Mouse (Mus musculus) MEL (cell line): ENCODE data around the gene Fsip1. TPM values are rescaled to one million over a fixed set of nuclear protein-coding genes. Genes with fewer than 3 reads are reported as not detected.

Experiments used
- DNase-seq: peaks from one replicate; pipeline ENCODE4 v3.0.0; 2011; ENCODE audit warnings: low read depth, low spot score
- H3K27ac ChIP-seq: 2 replicates; pipeline ENCODE4 v1.5.1; 2012; ENCODE audit warnings: low read depth, mild to moderate bottlenecking, control low read depth, low read length, moderate library complexity; ENCODE audit not compliant: control insufficient read depth
- H3K27me3 ChIP-seq, 2 experiments: fragments of 150-350 bp in 1 of 2; sonication (generic) in 1 of 2; 2 replicates each; pipeline ENCODE4 v1.6.1; 2012; ENCODE audit warnings: low read length in 2 of 2, mild to moderate bottlenecking in 2 of 2, improper control_type of control experiment in 1 of 2, moderate library complexity in 1 of 2; ENCODE audit not compliant: insufficient read depth in 2 of 2, control insufficient read depth in 1 of 2
- H3K36me3 ChIP-seq, 2 experiments: 2 replicates each; pipeline ENCODE4 v1.6.1; 2012 to 2014; ENCODE audit warnings: low read length in 2 of 2, improper control_type of control experiment in 1 of 2, inconsistent platforms in 1 of 2, mild to moderate bottlenecking in 1 of 2; ENCODE audit not compliant: insufficient read depth in 2 of 2, control insufficient read depth in 1 of 2
- H3K4me1 ChIP-seq, 2 experiments: fragments of 150-350 bp in 1 of 2; sonication (generic) in 1 of 2; 2 replicates each; pipeline ENCODE4 v1.6.1; 2012; ENCODE audit warnings: low read length in 2 of 2, improper control_type of control experiment in 1 of 2, mild to moderate bottlenecking in 1 of 2; ENCODE audit not compliant: insufficient read depth in 2 of 2, control insufficient read depth in 1 of 2
- H3K4me3 ChIP-seq, 2 experiments: fragments of 150-350 bp in 1 of 2; sonication (generic) in 1 of 2; 2 replicates each; pipeline ENCODE4 v1.5.1; 2012; ENCODE audit warnings: low read depth in 2 of 2, low read length in 2 of 2, mild to moderate bottlenecking in 2 of 2, moderate library complexity in 2 of 2, control low read depth in 1 of 2, improper control_type of control experiment in 1 of 2; ENCODE audit not compliant: control insufficient read depth in 1 of 2, insufficient read depth in 1 of 2
- H3K79me2 ChIP-seq: 2 replicates; pipeline ENCODE4 v1.6.1; 2012; ENCODE audit warnings: mild to moderate bottlenecking, low read length, moderate library complexity; ENCODE audit not compliant: control insufficient read depth, poor library complexity, insufficient read depth
- H3K9ac ChIP-seq: 2 replicates; pipeline ENCODE4 v1.6.1; 2012; ENCODE audit warnings: low read depth, mild to moderate bottlenecking, control low read depth, low read length, moderate library complexity; ENCODE audit not compliant: control insufficient read depth, poor library complexity, severe bottlenecking
- H3K9me3 ChIP-seq: fragments of 150-350 bp; sonication (generic); replicated peaks from 2 replicates; pipeline ENCODE4 v1.6.1; 2012; ENCODE audit warnings: mild to moderate bottlenecking, low read length, improper control_type of control experiment, moderate library complexity; ENCODE audit not compliant: insufficient read depth
- BHLHE40 ChIP-seq: IDR thresholded peaks from 2 replicates; pipeline ENCODE4 v1.6.1; 2012; ENCODE audit warnings: low read depth, mild to moderate bottlenecking, inconsistent platforms, low read length, improper control_type of control experiment, borderline replicate concordance
- E2F4 ChIP-seq: IDR thresholded peaks from 2 replicates; pipeline ENCODE4 v1.6.1; 2011; ENCODE audit warnings: low read depth, low read length, improper control_type of control experiment, borderline replicate concordance
- EP300 ChIP-seq, 2 experiments: IDR thresholded peaks; 2 replicates each; pipeline ENCODE4 v1.6.1; 2011; ENCODE audit warnings: improper control_type of control experiment in 2 of 2, low read length in 2 of 2, low read depth in 1 of 2, mild to moderate bottlenecking in 1 of 2
- ETS1 ChIP-seq: IDR thresholded peaks from 2 replicates; pipeline ENCODE4 v1.6.1; 2012; ENCODE audit warnings: low read depth, mild to moderate bottlenecking, inconsistent platforms, low read length, improper control_type of control experiment, moderate library complexity
- GABPA ChIP-seq: IDR thresholded peaks from 2 replicates; pipeline ENCODE4 v1.6.1; 2012; ENCODE audit warnings: low read depth, mild to moderate bottlenecking, inconsistent platforms, low read length, improper control_type of control experiment, moderate library complexity
- KAT2A ChIP-seq: conservative IDR thresholded peaks from 2 replicates; pipeline ENCODE4 v1.6.1; 2012; ENCODE audit warnings: low read depth, low read length, improper control_type of control experiment, inconsistent platforms
- MAFK ChIP-seq: IDR thresholded peaks from 2 replicates; pipeline ENCODE4 v1.6.1; 2011; ENCODE audit warnings: low read depth, mild to moderate bottlenecking, low read length, improper control_type of control experiment, borderline replicate concordance
- MAX ChIP-seq: IDR thresholded peaks from 2 replicates; pipeline ENCODE4 v1.6.1; 2011; ENCODE audit warnings: low read length, improper control_type of control experiment
- MAZ ChIP-seq: IDR thresholded peaks from 2 replicates; pipeline ENCODE4 v1.6.1; 2012; ENCODE audit warnings: low read depth, mild to moderate bottlenecking, inconsistent platforms, low read length, improper control_type of control experiment
- MEF2A ChIP-seq: IDR thresholded peaks from 2 replicates; pipeline ENCODE4 v1.6.1; 2014; ENCODE audit warnings: low read depth, mild to moderate bottlenecking, inconsistent platforms, low read length, improper control_type of control experiment; ENCODE audit not compliant: poor library complexity, insufficient replicate concordance, severe bottlenecking; ENCODE audit errors: extremely low read depth
- MYC ChIP-seq: IDR thresholded peaks from 2 replicates; pipeline ENCODE4 v1.6.1; 2011; ENCODE audit warnings: low read depth, mild to moderate bottlenecking, low read length, improper control_type of control experiment, moderate library complexity
- NRF1 ChIP-seq: IDR thresholded peaks from 2 replicates; pipeline ENCODE4 v1.6.1; 2014; ENCODE audit warnings: low read depth, mild to moderate bottlenecking, inconsistent platforms, low read length, improper control_type of control experiment, moderate library complexity; ENCODE audit not compliant: poor library complexity, insufficient read depth, severe bottlenecking
- POLR2AphosphoS2 ChIP-seq: IDR thresholded peaks from 2 replicates; pipeline ENCODE4 v1.6.1; 2011; ENCODE audit warnings: low read length, improper control_type of control experiment
- POLR2AphosphoS5 ChIP-seq: IDR thresholded peaks from 2 replicates; pipeline ENCODE4 v1.6.1; 2012; ENCODE audit warnings: low read depth, borderline replicate concordance, mild to moderate bottlenecking, inconsistent platforms, low read length, moderate library complexity, mixed read lengths
- RCOR1 ChIP-seq: IDR thresholded peaks from 2 replicates; pipeline ENCODE4 v1.6.1; 2012; ENCODE audit warnings: low read depth, mild to moderate bottlenecking, inconsistent platforms, low read length, improper control_type of control experiment
- SIN3A ChIP-seq: IDR thresholded peaks from 2 replicates; pipeline ENCODE4 v1.6.1; 2012; ENCODE audit warnings: low read length, improper control_type of control experiment, inconsistent platforms
- TBP ChIP-seq: IDR thresholded peaks from 2 replicates; pipeline ENCODE4 v1.8.0; 2011; ENCODE audit warnings: low read depth, low read length, improper control_type of control experiment
- USF1 ChIP-seq: IDR thresholded peaks from 2 replicates; pipeline ENCODE4 v1.6.1; 2014; ENCODE audit warnings: low read depth, mild to moderate bottlenecking, inconsistent platforms, low read length, improper control_type of control experiment, moderate library complexity
- USF2 ChIP-seq, 2 experiments: IDR thresholded peaks; 2 replicates each; pipeline ENCODE4 v1.6.1; 2011 to 2012; ENCODE audit warnings: improper control_type of control experiment in 2 of 2, low read length in 2 of 2, borderline replicate concordance in 1 of 2, inconsistent platforms in 1 of 2, low read depth in 1 of 2, mild to moderate bottlenecking in 1 of 2; ENCODE audit not compliant: insufficient read depth in 1 of 2
- ZC3H11A ChIP-seq: IDR thresholded peaks from 2 replicates; pipeline ENCODE4 v1.6.1; 2012; ENCODE audit warnings: low read depth, mild to moderate bottlenecking, inconsistent platforms, low read length, improper control_type of control experiment
- ZMIZ1 ChIP-seq: IDR thresholded peaks from 2 replicates; pipeline ENCODE4 v1.6.1; 2012; ENCODE audit warnings: low read depth, mild to moderate bottlenecking, inconsistent platforms, low read length, improper control_type of control experiment, moderate library complexity
- ZNF384 ChIP-seq: IDR thresholded peaks from 2 replicates; pipeline ENCODE4 v1.6.1; 2012; ENCODE audit warnings: low read depth, mild to moderate bottlenecking, inconsistent platforms, low read length, improper control_type of control experiment
- polyA plus RNA-seq, 2 experiments: library from polyadenylated mRNA; stranded (reverse) in 1 of 2; unstranded in 1 of 2; fragments of >175 nt in 1 of 2; fragments of >200 nt in 1 of 2; gene quantifications; 2 replicates each; pipeline versions ENCODE4 v1.2.1 to v1.2.4; 2012; ENCODE audit warnings: low replicate concordance in 2 of 2, low read depth in 1 of 2; ENCODE audit not compliant: insufficient read length in 2 of 2, insufficient read depth in 1 of 2, missing spikeins in 1 of 2
- total RNA-seq: library from RNA; depleted of rRNA; stranded (reverse); fragments of 300-350 nt; gene quantifications from 2 replicates; pipeline ENCODE4 v1.2.3, GENCODE M21; 2012

The Fsip1 gene
- total and polyA plus RNA-seq, 3 experiments = not detected

- no peaks in the 10 kb centered on the region for H3K36me3 ChIP-seq
These were observed 131.4 kb downstream of the Fsip1 start for GRCm38 (mm10) chr2:118125211-118125939.

DNA sequence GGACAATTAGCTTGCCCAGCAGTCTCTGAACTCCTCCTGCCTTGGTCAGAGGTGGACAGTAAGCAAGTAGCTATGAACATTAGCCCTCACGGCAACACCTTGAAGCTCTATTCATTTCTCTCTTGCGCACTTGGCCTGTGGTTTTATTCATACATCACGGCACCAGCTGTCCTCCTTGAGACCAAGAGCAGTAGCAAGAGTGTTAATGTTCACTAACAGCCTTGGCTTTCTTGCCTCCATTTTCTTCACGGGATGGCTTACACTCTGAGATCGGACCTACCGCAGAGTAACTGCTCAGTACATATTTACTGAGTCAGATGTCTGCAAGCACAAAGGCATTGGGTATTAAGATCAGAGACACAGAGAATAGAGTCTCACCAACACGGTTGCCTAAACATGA is 132.3 kb downstream of the Fsip1 start:
- Histone ChIP-seq H3K27ac (no peak overlapping the region), H3K4me1 (no peaks in the 10 kb centered on the region), H3K27me3 (no peaks in the 10 kb centered on the region), H3K4me3 (no peak overlapping the region), H3K36me3 (no peaks in the 10 kb centered on the region), H3K9ac (no peak overlapping the region), H3K79me2 (no peaks in the 10 kb centered on the region), H3K9me3 (no peaks in the 10 kb centered on the region)
- TF ChIP-seq MYC = no peak
- no peak for DNase-seq

More at GRCm38 (mm10) chr2:118125211-118125939, 131.4 kb downstream of the Fsip1 start:
- Histone ChIP-seq H3K9me3 (no peaks in the 10 kb centered on the region), H3K79me2 (no peaks in the 10 kb centered on the region), H3K4me1 (no peaks in the 10 kb centered on the region), H3K4me3 (no peak overlapping the region), H3K9ac (no peak overlapping the region), H3K27me3 (no peaks in the 10 kb centered on the region), H3K27ac (no peak overlapping the region)
- no peak for DNase-seq
- TF ChIP-seq USF1 (no peak), KAT2A (no peak), POLR2AphosphoS2 (no peak), POLR2AphosphoS5 (no peak), ZMIZ1 (no peak), MAX (no peak)

GRCm38 (mm10) chr2:118123743-118124142 is 133.0 kb downstream of the Fsip1 start:
- H3K36me3 ChIP-seq = no peaks in the 10 kb centered on the region
- DNase-seq = no peak
- TF ChIP-seq RCOR1 (no peak), ETS1 (no peak), MAZ (no peak), ZC3H11A (no peak), MEF2A (no peak), NRF1 (no peak), GABPA (no peak), USF2 (IDR thresholded peaks at IDR 0.05; ENCODE audit: borderline replicate concordance in 1 of 2, insufficient read depth in 1 of 2, low read depth in 1 of 2, low read length in 2 of 2) (no peak), MAFK (no peak), E2F4 (no peak), EP300 (IDR thresholded peaks at IDR 0.05; ENCODE audit: low read depth in 1 of 2, low read length in 2 of 2) (no peak), TBP (no peak), ZNF384 (no peak), POLR2AphosphoS5 (no peak), ZMIZ1 (no peak), POLR2AphosphoS2 (no peak), BHLHE40 (no peak), SIN3A (no peak), MAX (no peak)
- no peaks in the 10 kb centered on the region for H3K27me3 ChIP-seq
- H3K4me3 ChIP-seq = no peak overlapping the region
- H3K27ac ChIP-seq = no peak overlapping the region
- no peaks in the 10 kb centered on the region for H3K9me3 ChIP-seq
- H3K4me1 ChIP-seq = no peaks in the 10 kb centered on the region
- H3K79me2 ChIP-seq = no peaks in the 10 kb centered on the region
- H3K9ac ChIP-seq = no peak overlapping the region
